Mouse (Mus musculus): ENCODE data around the gene Cog8.

- TF ChIP-seq GATA1 (IDR thresholded peaks at IDR 0.05; ENCODE audit: borderline replicate concordance, low read length) (no peak), FLI1 (IDR thresholded peaks at IDR 0.05; ENCODE audit: low read length) (no peak)
Measured at GRCm38 (mm10) chr8:107040632-107041031, 15.9 kb downstream of the Cog8 start.
